Mouse (Mus musculus) kidney, adult 2 months (tissue): ENCODE data around the gene Pgls. TPM values are rescaled to one million over a fixed set of nuclear protein-coding genes. Genes with fewer than 3 reads are reported as not detected.
A peak's percentile ranks its signal among the peaks of the same experiment; 100 is the strongest.

Source experiments
- DNase-seq: peaks from one replicate; pipeline ENCODE4 v3.0.0; 2021
- H3K27ac ChIP-seq: fragments of 200-500 bp; 2 replicates; pipeline ENCODE4 v1.5.1; 2012; ENCODE audit warnings: low read depth, low read length, control low read depth, inconsistent platforms; ENCODE audit not compliant: insufficient read depth
- H3K27me3 ChIP-seq: fragments of 200-500 bp; replicated peaks from 2 replicates; pipeline ENCODE4 v1.6.1; 2012; ENCODE audit warnings: mild to moderate bottlenecking, moderate library complexity, low read length, inconsistent platforms; ENCODE audit not compliant: control insufficient read depth, insufficient read depth
- H3K36me3 ChIP-seq: fragments of 200-500 bp; 2 replicates; pipeline ENCODE4 v1.6.1; 2012; ENCODE audit warnings: mild to moderate bottlenecking, moderate library complexity, low read length, inconsistent platforms; ENCODE audit not compliant: control insufficient read depth, insufficient read depth
- H3K4me1 ChIP-seq: fragments of 200-500 bp; 2 replicates; pipeline ENCODE4 v1.6.1; 2011; ENCODE audit warnings: low read length; ENCODE audit not compliant: control insufficient read depth, insufficient read depth
- H3K4me3 ChIP-seq: fragments of 200-500 bp; 2 replicates; pipeline ENCODE4 v1.5.1; 2011; ENCODE audit warnings: mild to moderate bottlenecking, low read depth, low read length, control low read depth; ENCODE audit not compliant: insufficient read depth
- CTCF ChIP-seq: fragments of 200-500 bp; conservative IDR thresholded peaks from 2 replicates; pipeline ENCODE4 v1.5.1; 2011; ENCODE audit warnings: low read depth, mild to moderate bottlenecking, control low read depth, low read length, moderate library complexity, mixed read lengths; ENCODE audit not compliant: insufficient read depth, insufficient read length
- POLR2A ChIP-seq: fragments of 200-500 bp; IDR thresholded peaks from one replicate; pipeline ENCODE4 v1.6.1; 2011; ENCODE audit warnings: low read depth, low read length, control low read depth
- WGBS: fragments of 180-500 bp; shearing (Covaris S2); methylation state at CpG from one replicate; pipeline ENCODE4 v1.1.7; 2018; 5-methylcytosine and 5-hydroxymethylcytosine counted together
- polyA plus RNA-seq: library from polyadenylated mRNA; depleted of rRNA; stranded (reverse); fragments of >200 nt; gene quantifications from 2 replicates; pipeline ENCODE4 v1.2.3, GENCODE M21; 2012

The Pgls gene
- polyA plus RNA-seq, 1 experiment: 134 TPM

DNA sequence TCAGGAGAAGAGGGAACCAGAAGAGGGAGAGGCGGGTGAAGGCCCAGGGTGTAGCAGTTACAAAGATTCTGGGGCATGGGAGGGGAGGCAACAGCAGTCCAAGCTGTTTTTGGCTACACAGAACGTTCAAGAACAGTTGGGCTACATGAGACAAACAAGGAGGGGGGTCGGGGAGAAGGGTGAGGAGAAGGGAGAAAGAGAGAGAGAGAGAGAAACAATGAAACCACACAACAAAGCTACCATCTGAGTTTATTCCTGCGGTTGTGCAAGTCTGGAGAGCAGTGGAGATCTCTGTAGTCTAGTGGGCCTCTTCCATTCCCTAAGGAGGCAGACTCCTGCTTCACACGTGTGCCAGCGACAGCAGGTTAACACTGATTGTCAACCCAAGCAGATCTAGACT lies 38.0 kb upstream of the Pgls start:
- Histone ChIP-seq H3K27ac (no peak overlapping the region), H3K36me3 (no peaks in the 10 kb centered on the region)

DNA sequence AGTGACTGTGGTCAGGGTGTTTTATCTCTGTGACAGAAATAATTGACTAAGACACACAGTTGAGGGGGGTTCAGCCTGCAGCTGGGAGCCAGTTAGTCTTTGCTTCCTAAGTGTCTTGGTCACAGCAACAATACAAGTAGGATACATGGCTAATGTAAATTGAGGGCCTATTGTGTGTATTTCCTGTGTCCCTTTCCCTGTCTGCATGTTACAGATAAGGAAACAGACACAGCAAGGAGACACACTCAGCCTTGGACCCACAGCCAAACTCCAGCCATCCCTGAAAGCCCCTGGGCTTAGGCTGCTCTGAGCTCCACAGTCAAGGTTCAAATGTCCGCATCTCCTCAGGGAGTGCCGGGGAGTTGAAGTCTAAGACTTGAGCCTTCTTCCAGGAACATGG lies 37.3 kb upstream of the Pgls start:
- H3K27me3 ChIP-seq: no peaks in the 10 kb centered on the region
- WGBS: 86% methylated on average over 2 of the region's 2 CpGs
- no peaks in the 10 kb centered on the region for H3K36me3 ChIP-seq
- no peaks in the 10 kb centered on the region for H3K4me1 ChIP-seq
- DNase-seq: no peak
- TF ChIP-seq POLR2A: no peak
- no peak for TF ChIP-seq CTCF
- no peak overlapping the region for H3K4me3 ChIP-seq
- no peak overlapping the region for H3K27ac ChIP-seq

More for the DNA sequence above, 38.0 kb upstream of the Pgls start:
- H3K27me3 ChIP-seq: no peaks in the 10 kb centered on the region
- DNase-seq: no peak
- TF ChIP-seq POLR2A: no peak
- TF ChIP-seq CTCF: no peak
- WGBS: 81% methylated on average over 6 of the region's 6 CpGs
- no peaks in the 10 kb centered on the region for H3K4me1 ChIP-seq
- H3K4me3 ChIP-seq: no peak overlapping the region

DNA sequence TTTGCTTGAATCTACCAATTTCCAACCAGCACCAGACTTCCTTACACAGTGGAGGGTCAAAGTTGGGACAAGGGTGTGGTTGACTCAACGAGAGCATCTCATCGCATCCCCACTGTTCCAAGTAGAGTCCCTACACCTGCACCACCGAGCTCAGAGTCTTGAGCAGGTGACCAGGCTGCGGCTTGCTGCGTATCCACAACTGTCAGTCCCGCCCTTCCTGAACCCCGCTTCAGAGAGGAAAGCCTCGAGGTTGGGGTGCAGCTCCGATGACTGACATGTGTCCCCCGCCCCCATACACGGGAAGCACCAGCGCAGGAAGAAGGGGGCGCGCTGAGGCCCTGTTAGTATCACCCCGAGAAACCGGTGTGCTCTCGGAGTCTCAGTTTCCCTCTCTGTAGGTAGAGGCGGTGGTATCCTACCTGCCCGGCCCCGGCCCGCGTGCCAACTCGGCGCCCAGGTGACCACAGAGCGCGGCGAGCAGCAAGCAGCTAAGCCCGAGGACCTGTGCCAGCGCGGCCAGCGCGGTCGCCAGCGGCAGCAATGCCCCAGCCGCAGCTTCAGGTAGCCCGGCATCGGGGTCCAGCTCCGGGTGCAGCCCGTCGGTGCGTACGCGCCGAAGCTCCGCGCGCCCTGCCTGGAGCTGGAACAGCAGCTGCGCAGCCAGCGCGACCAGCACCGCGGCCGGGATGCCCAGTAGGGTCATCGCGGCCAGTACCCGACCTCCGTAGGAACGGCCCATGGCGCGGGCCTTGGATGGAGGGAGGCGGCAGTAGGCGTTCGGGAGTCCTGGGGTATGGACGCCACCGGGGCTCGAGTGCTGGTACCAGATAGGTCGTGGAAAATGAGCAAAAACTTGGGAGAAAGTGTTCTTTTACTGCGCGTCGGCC lies 33.7 kb upstream of the Pgls start, which contains the start of gene Tmem221:
TSS of gene Tmem221 (minus strand) at position 801 of the 887 bp plus-strand sequence.
- Histone ChIP-seq H3K4me1 (peaks cover 2% of the 10 kb centered on the region; the same call in 1 of the 2 replicates), H3K27ac (0 out of 2 replicates have a peak within 1 kb of the TSS, but pooled peaks have one; percentile 15), H3K4me3 (peak within 1 kb of the TSS; percentile 62), H3K36me3 (no peaks in the 10 kb centered on the region), H3K27me3 (no peaks in the 10 kb centered on the region)
- WGBS: 6% methylated on average over 70 of the region's 70 CpGs
- no peak for DNase-seq
- no peak for TF ChIP-seq CTCF
- no peak for TF ChIP-seq POLR2A

DNA sequence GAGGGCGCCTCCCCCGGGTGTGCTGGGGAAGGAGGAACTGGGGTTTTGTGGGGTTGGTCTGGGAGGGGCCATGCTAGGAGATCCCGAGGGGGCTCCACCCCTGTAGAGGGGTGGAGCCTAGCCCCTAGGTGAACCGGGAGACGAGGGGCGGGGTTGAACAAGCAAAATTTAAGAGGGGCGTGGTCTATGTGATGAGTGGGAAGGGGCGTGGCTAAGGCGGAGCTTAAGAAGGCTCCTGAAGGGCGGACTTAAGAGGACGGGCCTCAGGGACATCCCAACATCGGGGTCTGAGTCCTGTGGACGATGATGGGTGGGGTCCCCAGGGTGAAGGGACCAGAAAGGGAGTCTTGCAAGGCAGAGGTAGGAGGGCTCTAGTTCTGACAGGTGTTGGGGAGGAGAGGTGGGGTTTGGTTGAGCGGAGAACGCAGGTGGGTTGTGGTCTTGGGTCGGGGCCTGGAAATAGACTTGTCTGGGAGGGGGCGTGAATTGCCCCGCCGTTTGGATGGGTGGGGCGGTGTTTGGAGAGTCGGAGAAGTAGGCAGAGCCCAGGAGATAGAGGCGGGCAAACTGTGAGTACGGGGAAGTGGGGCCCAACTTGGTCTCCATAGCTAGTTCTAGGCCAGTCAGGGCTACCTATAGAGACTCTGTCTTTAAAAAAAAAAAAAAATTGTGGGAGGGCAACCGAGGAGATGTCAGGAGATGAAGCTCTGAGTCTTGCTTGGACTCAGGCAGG lies 32.9 kb upstream of the Pgls start:
- Histone ChIP-seq H3K36me3 (no peaks in the 10 kb centered on the region), H3K4me3 (peak overlapping the region; percentile 62), H3K4me1 (peaks cover 2% of the 10 kb centered on the region; the same call in 1 of the 2 replicates), H3K27me3 (no peaks in the 10 kb centered on the region), H3K27ac (0 out of 2 replicates have a peak overlapping the region, but pooled peaks have one; percentile 6)
- TF ChIP-seq CTCF: no peak
- no peak for TF ChIP-seq POLR2A
- peak; percentile 88 for DNase-seq
- 5% methylated on average over 24 of the region's 24 CpGs for WGBS

DNA sequence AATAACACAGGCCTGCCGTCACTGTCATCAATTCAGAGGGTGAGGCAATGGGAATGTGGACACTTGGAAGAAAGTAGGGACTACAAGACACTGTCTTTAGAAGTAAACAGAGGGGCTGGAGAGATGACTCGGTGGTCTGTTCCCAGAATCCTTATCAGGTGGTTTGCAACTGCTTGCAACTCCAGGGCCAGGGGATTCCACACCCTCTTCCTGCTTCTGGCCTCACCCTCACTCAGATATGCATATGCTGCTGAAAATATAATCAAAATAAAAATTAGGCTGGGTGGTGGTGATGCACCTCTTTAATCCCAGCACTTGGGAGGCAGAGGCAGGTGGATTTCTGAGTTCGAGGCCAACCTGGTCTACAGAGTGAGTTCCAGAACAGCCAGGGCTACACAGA lies 31.9 kb upstream of the Pgls start:
- no peak overlapping the region for H3K27ac ChIP-seq
- peaks cover 2% of the 10 kb centered on the region; the same call in 1 of the 2 replicates for H3K4me1 ChIP-seq
- TF ChIP-seq CTCF: no peak
- TF ChIP-seq POLR2A: no peak
- WGBS: 85% methylated on average over 3 of the region's 3 CpGs
- H3K4me3 ChIP-seq: no peak overlapping the region
- no peaks in the 10 kb centered on the region for H3K36me3 ChIP-seq
- H3K27me3 ChIP-seq: no peaks in the 10 kb centered on the region
- DNase-seq: no peak

DNA sequence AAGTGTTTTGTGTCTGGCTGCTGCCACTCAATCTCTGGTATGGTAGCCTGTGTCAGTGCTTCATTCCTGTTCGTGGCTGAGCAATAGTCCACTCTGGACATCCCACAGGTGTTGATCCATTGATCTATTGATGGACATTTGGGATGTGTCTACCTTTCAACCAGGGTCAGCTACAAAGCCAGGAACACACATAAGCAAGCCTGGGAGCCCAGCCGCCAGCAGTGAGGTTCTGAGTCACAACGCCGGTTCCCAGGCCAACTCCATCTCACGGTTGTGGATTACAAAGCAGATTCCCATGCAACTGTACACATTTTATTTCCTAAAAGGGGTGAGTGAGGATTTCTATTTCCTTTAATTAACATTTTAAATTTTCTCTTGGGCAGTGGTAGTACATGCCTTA lies 31.2 kb upstream of the Pgls start:
- TF ChIP-seq POLR2A (no peak), CTCF (no peak)
- H3K4me3 ChIP-seq: no peak overlapping the region
- WGBS: 91% methylated on average over 5 of the region's 5 CpGs
- H3K4me1 ChIP-seq: peaks cover 2% of the 10 kb centered on the region; the same call in 1 of the 2 replicates
- no peak overlapping the region for H3K27ac ChIP-seq
- DNase-seq: no peak
- no peaks in the 10 kb centered on the region for H3K36me3 ChIP-seq
- no peaks in the 10 kb centered on the region for H3K27me3 ChIP-seq

DNA sequence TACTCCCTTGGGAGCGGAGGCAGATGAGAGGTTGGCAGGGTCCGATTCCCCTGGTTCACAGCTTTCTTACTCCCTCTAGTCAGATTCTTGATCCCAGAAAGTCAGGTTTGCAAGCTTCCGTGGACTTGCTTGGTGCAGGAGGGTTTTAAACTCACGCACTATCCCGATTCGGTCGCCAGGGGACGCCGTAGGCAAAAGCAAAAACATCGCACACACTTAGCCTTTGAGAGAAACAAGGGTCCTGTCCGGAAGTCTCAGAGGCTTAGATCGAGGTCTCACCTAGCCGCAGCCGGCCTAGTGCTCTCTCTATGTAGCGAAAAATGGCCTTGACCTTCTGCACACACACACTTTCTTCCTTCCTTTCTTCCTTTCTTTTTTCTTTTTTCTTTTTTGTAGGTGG lies 30.6 kb upstream of the Pgls start:
- TF ChIP-seq CTCF (peak; percentile 98), POLR2A (no peak)
- no peak overlapping the region for H3K27ac ChIP-seq
- WGBS: 9% methylated on average over 15 of the region's 15 CpGs
- H3K4me3 ChIP-seq: no peak overlapping the region
- DNase-seq: peak; percentile 72
- H3K27me3 ChIP-seq: no peaks in the 10 kb centered on the region
- peaks cover 2% of the 10 kb centered on the region; the same call in 1 of the 2 replicates for H3K4me1 ChIP-seq
- no peaks in the 10 kb centered on the region for H3K36me3 ChIP-seq
